Mouse (Mus musculus) neutrophil, adult 83 days (primary cell): ENCODE results near the gene Acaa1a. TPM values are rescaled to one million over a fixed set of nuclear protein-coding genes. Genes with fewer than 3 reads are reported as not detected.

Source experiments
- total RNA-seq, 2 experiments: library from RNA; stranded (reverse); gene quantifications; one replicate each; pipeline ENCODE4 v1.2.4; 2023

The Acaa1a gene
- total RNA-seq: 10 to 100 TPM; 47.4 to 49.3 TPM

GRCm38 (mm10) chr9:119339558-119340211 is at the start of gene Acaa1a:
Acaa1a (plus strand) TSS chr9:119339676.

GRCm38 (mm10) chr9:119322289-119323259 is 16.9 kb upstream of the Acaa1a start, which contains the start of gene Oxsr1:
Oxsr1 (minus strand) TSS chr9:119322427.

GRCm38 (mm10) chr9:119340909-119341816 is 1.7 kb downstream of the Acaa1a start, which contains the start of gene Myd88:
Myd88 (minus strand) TSS chr9:119341411.

GRCm38 (mm10) chr9:119357331-119358057 is 18.0 kb downstream of the Acaa1a start, which contains the start of gene Xylb:
Xylb (plus strand) TSS chr9:119357381.

GRCm38 (mm10) chr9:119365284-119365683 is 25.8 kb downstream of the Acaa1a start, which contains the start of gene Slc22a14:
Slc22a14 (minus strand) TSS chr9:119365553.

Other genes with a start within 250 kb of the Acaa1a start
- gene Plcd1, start 246.2 kb upstream of the Acaa1a start, total RNA-seq: 1 to 10 TPM in 1 of 2 experiments, under 1 TPM in 1; 0.85 to 2.3 TPM
- under 1 TPM in 1 of 2 experiments, not detected in 1; 0.57 TPM for gene Dlec1, start 237.2 kb upstream of the Acaa1a start, total RNA-seq
- gene Acaa1b, start 182.6 kb upstream of the Acaa1a start, total RNA-seq: under 1 TPM; 0.26 to 0.88 TPM
- gene Gm47289, start 180.5 kb upstream of the Acaa1a start, total RNA-seq: not detected
- gene Slc22a13, start 130.6 kb upstream of the Acaa1a start, total RNA-seq: not detected
- gene Oxsr1, start 17.2 kb upstream of the Acaa1a start, total RNA-seq: 10 to 100 TPM; 24.2 to 25.8 TPM
- gene Myd88, start 1.7 kb downstream of the Acaa1a start, total RNA-seq: 10 to 100 TPM; 71.1 to 86.1 TPM
- gene Xylb, start 17.7 kb downstream of the Acaa1a start, total RNA-seq: 1 to 10 TPM in 1 of 2 experiments, under 1 TPM in 1; 0.97 to 1.1 TPM
- not detected for gene Slc22a14, start 25.9 kb downstream of the Acaa1a start, total RNA-seq
- 1 to 10 TPM; 1.2 to 1.6 TPM for gene Acvr2b, start 62.4 kb downstream of the Acaa1a start, total RNA-seq
- 1 to 10 TPM; 3.8 to 4.0 TPM for gene Exog, start 105.3 kb downstream of the Acaa1a start, total RNA-seq
- gene Scn5a, start 239.3 kb downstream of the Acaa1a start, total RNA-seq: not detected